Comparison of ENCODE assay signal across 10 mouse cellular contexts in the genomic region with DNA sequence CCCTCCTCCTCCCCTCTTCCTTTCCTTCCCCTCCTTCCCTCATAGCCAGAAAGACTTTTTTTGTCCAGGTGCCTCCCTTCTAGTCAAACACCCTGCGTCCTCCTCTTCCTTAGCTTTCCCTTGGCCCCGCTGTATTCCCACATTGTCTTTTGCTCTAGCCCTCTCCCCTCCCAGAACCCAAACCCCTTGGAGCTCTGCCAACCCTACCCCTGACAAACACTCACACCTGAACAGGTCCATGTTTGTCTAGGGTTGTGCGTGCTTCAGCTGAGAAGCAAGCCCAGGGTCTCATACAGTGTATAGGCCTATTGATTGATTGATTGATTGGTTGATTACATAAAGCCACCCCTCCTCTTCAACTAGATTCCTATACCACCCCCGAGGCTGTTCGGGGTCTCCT. TPM values are rescaled to one million over a fixed set of nuclear protein-coding genes. Genes with fewer than 3 reads are reported as not detected.
A peak's percentile ranks its signal among the peaks of the same experiment; 100 is the strongest.
DNase-seq lines count a peak whose midpoint lies in the region; ATAC-seq and TF ChIP-seq lines count a peak whose summit lies in the region.
"Had no signal": no experiment of that assay in that cellular context is flagged by ENCODE, and none has a peak within 500 bp of the region (broad histone marks: within the 10 kb centered on the region; RNA-seq: fewer than 3 reads in every experiment).

No protein-coding gene starts in this region.

- peaks cover 54% of the 10 kb centered on the region for H3K4me1 ChIP-seq in heart, embryonic 10.5 days
- peaks cover 40% of the 10 kb centered on the region for H3K4me1 ChIP-seq in midbrain, embryonic 15.5 days

- H3K4me3 ChIP-seq in heart, embryonic 10.5 days = peak overlapping the region; percentile 62; the same call in 1 of the 2 replicates
- H3K4me3 ChIP-seq in left cerebral cortex, adult 2 months = no peak overlapping the region
- no peak overlapping the region for H3K4me3 ChIP-seq in midbrain, embryonic 15.5 days

- no peak overlapping the region for H3K27ac ChIP-seq in heart, embryonic 10.5 days
- peak overlapping the region; percentile 96 for H3K27ac ChIP-seq in left cerebral cortex, adult 2 months
- H3K27ac ChIP-seq in midbrain, embryonic 15.5 days = no peak overlapping the region
- H3K27ac ChIP-seq: midbrain, embryonic 12.5 days had no signal

- H3K4me2 ChIP-seq in midbrain, embryonic 15.5 days = peak overlapping the region; percentile 93; the same call in 1 of the 2 replicates

- no peak overlapping the region for H3K9ac ChIP-seq in midbrain, embryonic 15.5 days

- TF ChIP-seq CTCF in left cerebral cortex, adult 2 months (IDR thresholded peaks at IDR 0.05) = no peak

- DNase-seq in cerebellum, adult 11-12 months = peak; percentile 52
- DNase-seq in heart, embryonic 10.5 days (ENCODE audit: low spot score) = no peak
- no peak for DNase-seq in heart, postnatal 10 days
- DNase-seq in left cerebral cortex, adult 2 months (ENCODE audit: extremely low spot score in 1 of 2, low spot score in 2 of 2) = no peak
- DNase-seq in left cerebral cortex, adult 11 months (ENCODE audit: low spot score) = no peak
- no peak for DNase-seq in T-cell, adult 2 months (ENCODE audit: low spot score)
- DNase-seq: thymus, adult 2 months had no signal

- no peaks in the 10 kb centered on the region for H3K9me3 ChIP-seq in heart, embryonic 10.5 days
- H3K9me3 ChIP-seq in midbrain, embryonic 15.5 days = no peaks in the 10 kb centered on the region
- H3K9me3 ChIP-seq: midbrain, embryonic 12.5 days had no signal

- no peak for ATAC-seq in cerebellum, adult (ENCODE audit: insufficient number of reproducible peaks, low FRiP score, low TSS enrichment)
- ATAC-seq in midbrain, embryonic 15.5 days (replicated peaks) = no peak

- H3K27me3 ChIP-seq in heart, embryonic 10.5 days (ENCODE audit: insufficient read depth, poor library complexity, severe bottlenecking) = peaks cover 12% of the 10 kb centered on the region
- no peaks in the 10 kb centered on the region for H3K27me3 ChIP-seq in midbrain, embryonic 15.5 days (replicated peaks)

- 80% methylated on average over 5 of the region's 5 CpGs for WGBS in heart, embryonic 10.5 days
- 85% methylated on average over 5 of the region's 5 CpGs for WGBS in midbrain, embryonic 15.5 days

- intact Hi-C loops in heart, postnatal 10 days (cut with DNase I) = loop anchor here (2.0 kb wide), 3 partner anchors 57 to 111 kb away; a partner anchor contains a TSS
- intact Hi-C loops in left cerebral cortex, adult 2 months (cut with DNase I) = loop anchor here (2.0 to 10.0 kb wide), 5 partner anchors 57 to 395 kb away; a partner anchor contains a TSS

- 0 out of 2 replicates have a peak, but pooled peaks cover 10% of the 10 kb centered on the region for H3K36me3 ChIP-seq in heart, embryonic 10.5 days
- no peaks in the 10 kb centered on the region for H3K36me3 ChIP-seq in midbrain, embryonic 15.5 days (replicated peaks)
- H3K36me3 ChIP-seq: midbrain, embryonic 12.5 days had no signal

RNA-seq across cellular contexts. Expression of a gene that starts 5.6 kb away (rescaled TPM):
- polyA plus RNA-seq in heart, embryonic 10.5 days (2016; fragmentation: Nextera tagmentation; extraction: Ambion mirVana) = 33.1 and 39.6 TPM in 2 replicates
- 1 to 10 TPM; 7.2 to 7.8 TPM for total RNA-seq in heart, postnatal 10 days (2021)
- 100 to 1,000 TPM; 172 to 174 TPM for total RNA-seq in left cerebral cortex, adult 2 months (2021)
- polyA plus RNA-seq in midbrain, embryonic 15.5 days (2015; fragmentation: Nextera tagmentation; extraction: Ambion mirVana) = 108 and 112 TPM in 2 replicates

RNA-seq across cellular contexts. Expression of a gene that starts 44.8 kb away (rescaled TPM):
- 3.6 and 5.2 TPM in 2 replicates for polyA plus RNA-seq in heart, embryonic 10.5 days (2016; fragmentation: Nextera tagmentation; extraction: Ambion mirVana)
- 1 to 10 TPM; 1.7 to 3.0 TPM for total RNA-seq in heart, postnatal 10 days (2021)
- 1 to 10 TPM; 1.0 to 1.1 TPM for total RNA-seq in left cerebral cortex, adult 2 months (2021)
- 0.34 and 0.41 TPM in 2 replicates for polyA plus RNA-seq in midbrain, embryonic 15.5 days (2015; fragmentation: Nextera tagmentation; extraction: Ambion mirVana)

RNA-seq across cellular contexts. Expression of a gene that starts 55.8 kb away (rescaled TPM):
- polyA plus RNA-seq in heart, embryonic 10.5 days (2016; fragmentation: Nextera tagmentation; extraction: Ambion mirVana) = 336 and 388 TPM in 2 replicates
- total RNA-seq in heart, postnatal 10 days (2021) = 100 to 1,000 TPM; 406 to 428 TPM
- total RNA-seq in left cerebral cortex, adult 2 months (2021) = 100 to 1,000 TPM; 158 to 181 TPM
- polyA plus RNA-seq in midbrain, embryonic 15.5 days (2015; fragmentation: Nextera tagmentation; extraction: Ambion mirVana) = 135 and 138 TPM in 2 replicates

Comparison
In these comparisons a context has a peak if more than half of its experiments do, and no peak if none do; other contexts are left out.
1. RNA of a gene that starts 5.6 kb away (total RNA-seq): 172 to 174 TPM in left cerebral cortex, adult 2 months; 7.2 to 7.8 TPM in heart, postnatal 10 days; every median in the first group is over 10 times any median in the second.